Mouse (Mus musculus) lung, embryonic 15.5 days (tissue): ENCODE data around the gene Gstt4. TPM values are rescaled to one million over a fixed set of nuclear protein-coding genes. Genes with fewer than 3 reads are reported as not detected.
A peak's percentile ranks its signal among the peaks of the same experiment; 100 is the strongest.
"Not testable (repeated sequence)": the region's sequence is repeated elsewhere in the genome, so short reads cannot be mapped to it uniquely, and the experiment has no call there.

Source experiments
- ATAC-seq: fragments of 200-750 bp; cut with Nextera tagmentation; 2 replicates; pipeline ENCODE4 v1.8.0; 2017; ENCODE audit warnings: moderate number of reproducible peaks, borderline replicate concordance; ENCODE audit not compliant: low FRiP score, low TSS enrichment; ENCODE audit errors: extremely low read depth
- H3K27ac ChIP-seq: fragments of 300-500 bp; sonication (generic); 2 replicates; pipeline ENCODE4 v1.5.1; 2015; ENCODE audit warnings: moderate library complexity, mild to moderate bottlenecking, inconsistent platforms
- H3K27me3 ChIP-seq: fragments of 300-500 bp; sonication (generic); 2 replicates; pipeline ENCODE4 v1.6.1; 2015; ENCODE audit warnings: inconsistent platforms
- H3K36me3 ChIP-seq: fragments of 300-500 bp; sonication (generic); 2 replicates; pipeline ENCODE4 v1.6.1; 2015; ENCODE audit warnings: inconsistent platforms
- H3K4me1 ChIP-seq: fragments of 300-500 bp; sonication (generic); 2 replicates; pipeline ENCODE4 v1.6.1; 2015; ENCODE audit warnings: inconsistent platforms
- H3K4me2 ChIP-seq: fragments of 300-500 bp; sonication (generic); 2 replicates; pipeline ENCODE4 v1.6.1; 2015; ENCODE audit warnings: inconsistent platforms, mild to moderate bottlenecking, moderate library complexity
- H3K4me3 ChIP-seq: fragments of 300-500 bp; sonication (generic); 2 replicates; pipeline ENCODE4 v1.5.1; 2015; ENCODE audit warnings: mild to moderate bottlenecking, inconsistent platforms
- H3K9ac ChIP-seq: fragments of 300-500 bp; sonication (generic); 2 replicates; pipeline ENCODE4 v1.6.1; 2015; ENCODE audit warnings: inconsistent platforms
- H3K9me3 ChIP-seq: fragments of 300-500 bp; sonication (generic); 2 replicates; pipeline ENCODE4 v1.6.1; 2016; ENCODE audit warnings: inconsistent platforms
- WGBS: fragments of 180-500 bp; shearing (Covaris S2); methylation state at CpG from one replicate; pipeline ENCODE4 v1.1.7; 2015; 5-methylcytosine and 5-hydroxymethylcytosine counted together
- polyA plus RNA-seq: library from polyadenylated mRNA; unstranded; fragments of >200 nt; fragmentation: Nextera tagmentation; extraction: Ambion mirVana; gene quantifications from 2 replicates; pipeline ENCODE4 v1.2.1, GENCODE M21; 2015

The Gstt4 gene
- polyA plus RNA-seq = not detected in 2 replicates

DNA sequence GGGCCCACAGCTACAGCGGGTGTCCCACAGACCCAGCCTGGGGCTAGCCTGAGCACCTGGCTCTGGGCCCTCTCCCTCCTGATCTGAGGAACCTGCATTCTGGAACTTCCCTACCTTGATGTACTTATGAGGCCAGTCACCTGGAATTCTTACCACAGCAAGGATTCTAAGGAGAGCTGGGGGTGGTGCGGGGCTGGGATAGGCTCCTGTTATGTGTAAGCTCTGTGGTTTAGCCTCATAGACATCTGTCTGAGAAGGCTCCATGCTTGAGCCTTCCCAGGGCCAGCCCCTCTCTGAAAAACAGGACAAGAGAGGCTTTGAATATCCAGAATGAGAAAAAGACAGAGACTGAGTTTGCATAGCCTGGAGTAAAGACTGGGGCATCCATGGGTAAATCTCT lies at the start of gene Gstt4:
TSS of gene Gstt4 (minus strand) at position 101 of the 400 bp plus-strand sequence.
- Histone ChIP-seq H3K27me3 (no peaks in the 10 kb centered on the region), H3K4me1 (peaks cover 5% of the 10 kb centered on the region), H3K4me2 (no peak within 1 kb of the TSS), H3K36me3 (no peaks in the 10 kb centered on the region), H3K4me3 (no peak within 1 kb of the TSS), H3K9ac (no peak within 1 kb of the TSS), H3K27ac (no peak within 1 kb of the TSS), H3K9me3 (no peaks in the 10 kb centered on the region)
- ATAC-seq = no peak
- 94% methylated on average over 2 of the region's 2 CpGs for WGBS

DNA sequence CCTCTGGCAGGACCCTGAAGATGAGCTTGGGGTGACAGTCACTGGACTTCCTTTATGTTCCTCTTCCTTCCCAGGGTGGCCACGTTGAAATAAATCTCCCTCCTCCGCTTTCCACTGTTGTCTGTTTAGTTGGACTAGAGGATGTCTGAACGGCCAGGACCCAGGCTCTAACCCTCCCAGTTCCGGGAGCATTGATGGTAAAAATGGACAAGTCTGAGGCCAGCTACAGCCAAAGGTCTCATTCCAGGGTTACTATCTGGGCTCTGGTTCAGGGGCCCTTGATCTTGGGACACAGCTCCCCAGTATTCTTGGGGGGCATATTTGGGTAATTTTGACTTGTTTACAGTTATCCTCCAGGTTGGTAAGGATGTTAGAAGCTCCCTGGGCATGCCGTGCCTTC lies 39.2 kb upstream of the Gstt4 start:
- no peak overlapping the region for H3K4me2 ChIP-seq
- H3K27me3 ChIP-seq = no peaks in the 10 kb centered on the region
- H3K27ac ChIP-seq = no peak overlapping the region
- no peak for ATAC-seq
- H3K36me3 ChIP-seq = peaks cover 10% of the 10 kb centered on the region; the same call in 1 of the 2 replicates
- H3K9ac ChIP-seq = no peak overlapping the region
- no peak overlapping the region for H3K4me3 ChIP-seq
- peaks cover 24% of the 10 kb centered on the region for H3K4me1 ChIP-seq
- 76% methylated on average over 5 of the region's 5 CpGs for WGBS
- H3K9me3 ChIP-seq = no peaks in the 10 kb centered on the region

- H3K4me1 ChIP-seq = peaks cover 24% of the 10 kb centered on the region
- peaks cover 10% of the 10 kb centered on the region; the same call in 1 of the 2 replicates for H3K36me3 ChIP-seq
- ATAC-seq = no peak
- no peaks in the 10 kb centered on the region for H3K9me3 ChIP-seq
- WGBS = 28% methylated on average over 7 of the region's 7 CpGs
- H3K4me3 ChIP-seq = no peak overlapping the region
- H3K9ac ChIP-seq = peak overlapping the region; percentile 90; the same call in 1 of the 2 replicates
- peak overlapping the region; percentile 64 for H3K4me2 ChIP-seq
- H3K27ac ChIP-seq = peak overlapping the region; percentile 97
- H3K27me3 ChIP-seq = no peaks in the 10 kb centered on the region
Measured at GRCm38 (mm10) chr10:75860746-75861145, 38.4 kb upstream of the Gstt4 start.

DNA sequence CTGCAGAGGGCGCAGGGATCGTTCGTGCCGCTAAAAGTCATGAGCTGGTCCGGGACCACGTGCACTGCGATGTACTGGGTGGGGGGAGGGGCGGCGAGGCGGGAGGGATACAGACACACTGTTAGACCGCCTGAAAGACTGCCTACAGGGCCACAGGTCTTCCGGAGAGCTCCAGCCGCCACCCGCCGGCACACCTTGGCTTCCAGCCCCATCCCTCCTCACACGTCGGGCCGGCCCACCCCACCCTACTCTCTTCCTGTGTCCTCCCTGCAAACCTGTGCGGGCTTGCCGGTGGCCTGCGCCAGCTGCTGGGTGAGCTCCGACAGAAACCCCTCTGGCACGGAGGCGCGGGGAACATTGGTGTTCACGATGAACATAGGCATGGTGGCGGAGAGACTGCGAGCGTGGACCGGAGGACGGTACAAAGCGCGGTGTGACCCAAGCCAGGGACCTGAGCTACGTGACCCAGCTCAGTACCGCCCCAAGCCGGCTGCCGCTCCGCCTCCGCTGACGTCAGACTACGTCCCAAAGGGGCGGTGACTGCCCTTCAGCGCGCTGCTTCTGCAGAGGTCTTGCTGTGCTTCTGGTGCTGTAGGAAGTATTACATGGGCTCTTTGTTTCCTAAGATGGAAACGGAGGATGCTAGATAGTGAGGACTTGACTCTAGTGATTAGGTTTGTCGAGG lies 37.6 kb upstream of the Gstt4 start, which contains the start of gene Mif:
TSS of gene Mif (minus strand) at position 455 of the 685 bp plus-strand sequence.
- H3K27ac ChIP-seq = peak within 1 kb of the TSS; percentile 97
- 0% methylated on average over 39 of the region's 46 CpGs for WGBS
- peak within 1 kb of the TSS; percentile 90 for H3K9ac ChIP-seq
- peak within 1 kb of the TSS; percentile 64 for H3K4me2 ChIP-seq
- not testable (repeated sequence) for H3K27me3 ChIP-seq, H3K9me3 ChIP-seq
- peaks cover 24% of the 10 kb centered on the region for H3K4me1 ChIP-seq
- ATAC-seq = peak; percentile 97
- peak within 1 kb of the TSS; percentile 86 for H3K4me3 ChIP-seq
- peaks cover 10% of the 10 kb centered on the region; the same call in 1 of the 2 replicates for H3K36me3 ChIP-seq

- no peaks in the 10 kb centered on the region for H3K27me3 ChIP-seq
- WGBS = 3% methylated on average over 27 of the region's 27 CpGs
- H3K4me2 ChIP-seq = peak overlapping the region; percentile 64
- H3K4me3 ChIP-seq = peak overlapping the region; percentile 86
- H3K9ac ChIP-seq = peak overlapping the region; percentile 90
- H3K36me3 ChIP-seq = peaks cover 10% of the 10 kb centered on the region; the same call in 1 of the 2 replicates
- H3K4me1 ChIP-seq = peaks cover 24% of the 10 kb centered on the region
- H3K9me3 ChIP-seq = no peaks in the 10 kb centered on the region
- H3K27ac ChIP-seq = peak overlapping the region; percentile 97
- ATAC-seq = peak; percentile 67
Measured at GRCm38 (mm10) chr10:75859107-75859746, 36.9 kb upstream of the Gstt4 start.

DNA sequence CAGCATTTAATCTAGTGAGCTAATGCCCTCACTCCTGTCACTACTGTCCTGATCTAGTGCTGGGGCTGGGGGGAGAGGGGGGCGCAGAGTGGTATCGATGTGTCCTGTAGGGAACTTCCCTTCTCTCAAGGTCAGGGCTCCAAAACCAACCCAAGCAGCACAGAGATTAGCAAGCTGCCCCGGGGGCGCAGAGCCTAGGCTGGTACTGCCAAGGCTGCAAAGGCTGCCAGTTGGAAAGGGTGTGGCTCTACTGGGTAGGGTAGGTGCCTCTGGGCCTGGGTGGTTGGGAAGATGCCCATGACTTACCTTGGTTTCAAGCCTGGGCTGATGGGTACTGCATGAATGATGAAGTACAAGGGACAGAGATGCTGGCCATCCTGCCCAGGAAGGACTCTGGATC lies 35.3 kb upstream of the Gstt4 start:
- Histone ChIP-seq H3K4me1 (peaks cover 24% of the 10 kb centered on the region), H3K9me3 (no peaks in the 10 kb centered on the region), H3K27me3 (no peaks in the 10 kb centered on the region), H3K36me3 (peaks cover 10% of the 10 kb centered on the region; the same call in 1 of the 2 replicates), H3K4me3 (no peak overlapping the region), H3K27ac (no peak overlapping the region), H3K9ac (no peak overlapping the region), H3K4me2 (no peak overlapping the region)
- ATAC-seq = no peak
- 91% methylated on average over 4 of the region's 4 CpGs for WGBS

GRCm38 (mm10) chr10:75856976-75857375 lies 34.6 kb upstream of the Gstt4 start:
- WGBS = 75% methylated on average over 3 of the region's 3 CpGs
- no peaks in the 10 kb centered on the region for H3K27me3 ChIP-seq
- H3K4me3 ChIP-seq = no peak overlapping the region
- no peak for ATAC-seq
- peaks cover 10% of the 10 kb centered on the region; the same call in 1 of the 2 replicates for H3K36me3 ChIP-seq
- peaks cover 24% of the 10 kb centered on the region for H3K4me1 ChIP-seq
- no peak overlapping the region for H3K9ac ChIP-seq
- no peaks in the 10 kb centered on the region for H3K9me3 ChIP-seq
- H3K4me2 ChIP-seq = no peak overlapping the region
- no peak overlapping the region for H3K27ac ChIP-seq

DNA sequence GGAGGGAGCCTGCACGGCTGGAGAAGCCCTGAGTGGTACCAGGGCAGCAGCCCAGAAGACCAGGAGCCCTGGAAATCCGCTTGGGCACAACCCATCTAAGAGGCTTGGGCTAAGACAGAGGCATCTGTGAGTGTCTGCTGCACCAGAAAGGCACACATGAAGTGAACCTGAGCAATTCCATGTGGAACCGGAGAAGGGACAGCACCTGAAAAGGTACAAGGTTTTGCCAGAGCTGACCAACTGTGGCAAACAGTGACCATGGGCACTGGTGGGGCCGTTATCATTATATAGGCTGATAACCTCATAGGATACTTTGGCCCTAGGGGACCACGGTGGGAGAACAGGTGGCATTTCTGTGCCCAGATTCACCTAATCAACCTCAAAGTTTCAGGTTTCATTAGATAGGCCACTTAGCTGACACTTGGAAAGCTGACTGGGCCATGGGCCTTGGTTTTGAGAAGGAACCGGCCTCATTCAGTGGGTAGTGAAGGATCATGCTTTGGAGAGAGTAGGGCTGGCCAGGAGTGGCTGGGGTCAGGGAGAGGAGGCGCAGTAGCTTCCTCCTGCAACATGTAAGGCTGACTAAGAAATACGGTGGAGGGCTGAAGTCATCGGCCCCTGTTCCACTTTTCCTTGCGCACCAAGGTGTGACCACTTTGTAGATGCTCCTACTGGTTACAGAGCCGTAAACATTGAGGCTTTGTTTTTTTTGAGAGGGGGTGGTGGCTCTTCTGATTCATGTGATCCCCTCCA lies 34.0 kb upstream of the Gstt4 start:
- Histone ChIP-seq H3K9ac (no peak overlapping the region), H3K27me3 (no peaks in the 10 kb centered on the region), H3K4me3 (no peak overlapping the region), H3K9me3 (no peaks in the 10 kb centered on the region), H3K36me3 (peaks cover 10% of the 10 kb centered on the region; the same call in 1 of the 2 replicates), H3K4me1 (peaks cover 23% of the 10 kb centered on the region), H3K27ac (no peak overlapping the region), H3K4me2 (no peak overlapping the region)
- no peak for ATAC-seq
- WGBS = 72% methylated on average over 11 of the region's 11 CpGs

- Histone ChIP-seq H3K27ac (no peak overlapping the region), H3K9ac (no peak overlapping the region), H3K9me3 (no peaks in the 10 kb centered on the region), H3K27me3 (no peaks in the 10 kb centered on the region), H3K4me1 (peaks cover 15% of the 10 kb centered on the region), H3K4me3 (no peak overlapping the region), H3K4me2 (no peak overlapping the region), H3K36me3 (peaks cover 10% of the 10 kb centered on the region; the same call in 1 of the 2 replicates)
- ATAC-seq = no peak
- 82% methylated on average over 15 of the region's 15 CpGs for WGBS
Measured at GRCm38 (mm10) chr10:75855416-75855981, 33.2 kb upstream of the Gstt4 start.

DNA sequence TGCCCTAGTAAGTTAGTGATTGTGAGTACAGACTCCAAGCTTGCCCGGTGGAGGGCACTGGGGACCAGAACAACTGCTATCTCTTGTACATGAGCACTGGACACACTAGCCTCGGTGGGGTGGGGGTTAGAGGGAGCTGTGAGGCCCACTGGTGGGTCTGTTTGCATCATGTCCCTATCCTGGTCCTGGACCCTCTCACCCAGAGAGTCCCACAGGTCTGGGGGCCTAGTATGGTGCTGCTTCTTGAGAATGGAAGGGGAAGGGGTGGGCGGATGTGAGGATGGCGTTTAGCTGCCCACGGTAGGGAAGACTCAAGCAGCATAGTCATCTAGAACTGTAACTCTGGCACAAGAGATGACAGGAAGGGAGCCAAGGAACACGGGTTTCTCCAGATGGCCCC lies 32.4 kb upstream of the Gstt4 start:
- Histone ChIP-seq H3K4me1 (peaks cover 12% of the 10 kb centered on the region), H3K27me3 (no peaks in the 10 kb centered on the region), H3K9ac (no peak overlapping the region), H3K9me3 (no peaks in the 10 kb centered on the region), H3K27ac (no peak overlapping the region), H3K36me3 (peaks cover 10% of the 10 kb centered on the region; the same call in 1 of the 2 replicates), H3K4me3 (no peak overlapping the region), H3K4me2 (no peak overlapping the region)
- WGBS = 72% methylated on average over 6 of the region's 6 CpGs
- ATAC-seq = no peak

DNA sequence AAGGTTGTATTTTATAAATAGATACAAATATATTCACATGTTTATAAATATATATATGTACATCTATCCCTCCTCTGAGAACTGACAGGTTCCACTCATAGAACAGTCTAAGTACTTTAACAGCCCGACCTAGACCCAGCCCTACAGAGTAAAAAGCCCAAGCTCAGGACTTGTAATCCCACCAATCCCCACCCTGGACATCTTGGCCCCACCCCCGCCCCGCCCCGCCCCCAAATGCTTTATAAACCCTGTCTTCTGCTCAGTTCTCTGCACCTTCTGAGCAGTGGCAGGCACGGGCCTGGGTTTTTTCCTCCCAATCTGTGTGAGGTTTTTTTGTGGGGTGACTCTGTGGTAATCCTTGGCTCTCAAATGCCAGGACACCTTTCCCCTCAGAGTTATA lies 31.8 kb upstream of the Gstt4 start:
- 34% methylated on average over 5 of the region's 5 CpGs for WGBS
- Histone ChIP-seq H3K27me3 (no peaks in the 10 kb centered on the region), H3K36me3 (peaks cover 10% of the 10 kb centered on the region; the same call in 1 of the 2 replicates), H3K4me1 (peaks cover 11% of the 10 kb centered on the region), H3K4me3 (no peak overlapping the region), H3K27ac (no peak overlapping the region), H3K9ac (no peak overlapping the region), H3K9me3 (no peaks in the 10 kb centered on the region), H3K4me2 (no peak overlapping the region)
- ATAC-seq = no peak
